Mouse (Mus musculus) cerebellum, adult 9-10 months (tissue): ENCODE data around the gene Ptprd.

Source experiments
- DNase-seq: peaks from one replicate; pipeline ENCODE4 v3.0.0; 2022

Gene Ptprd

GRCm38 (mm10) chr4:76846265-76846664 lies 1365.5 kb downstream of the Ptprd start:
- no peak for DNase-seq

- DNase-seq: no peak
Observed at GRCm38 (mm10) chr4:76839016-76839415, 1372.7 kb downstream of the Ptprd start.

GRCm38 (mm10) chr4:76812138-76812537 lies 1399.6 kb downstream of the Ptprd start:
- no peak for DNase-seq

GRCm38 (mm10) chr4:76802708-76803107 lies 1409.1 kb downstream of the Ptprd start:
- no peak for DNase-seq

- no peak for DNase-seq
Observed at GRCm38 (mm10) chr4:76798010-76799007, 1413.5 kb downstream of the Ptprd start.

- DNase-seq: no peak
Observed at GRCm38 (mm10) chr4:76785389-76785788, 1426.4 kb downstream of the Ptprd start.

- no peak for DNase-seq
Observed at GRCm38 (mm10) chr4:76779558-76780124, 1432.1 kb downstream of the Ptprd start.

- no peak for DNase-seq
Observed at GRCm38 (mm10) chr4:76766918-76767317, 1444.8 kb downstream of the Ptprd start.

- DNase-seq: no peak
Observed at GRCm38 (mm10) chr4:76766429-76766828, 1445.3 kb downstream of the Ptprd start.

GRCm38 (mm10) chr4:76750709-76751108 lies 1461.1 kb downstream of the Ptprd start:
- DNase-seq: no peak

GRCm38 (mm10) chr4:76735831-76736230 lies 1475.9 kb downstream of the Ptprd start:
- DNase-seq: no peak

- no peak for DNase-seq
Observed at GRCm38 (mm10) chr4:76675726-76676125, 1536.0 kb downstream of the Ptprd start.

GRCm38 (mm10) chr4:76673224-76673623 lies 1538.5 kb downstream of the Ptprd start:
- peak; percentile 44 for DNase-seq

- DNase-seq: no peak
Observed at GRCm38 (mm10) chr4:76672653-76673052, 1539.1 kb downstream of the Ptprd start.

- no peak for DNase-seq
Observed at GRCm38 (mm10) chr4:76661725-76662124, 1550.0 kb downstream of the Ptprd start.

- no peak for DNase-seq
Observed at GRCm38 (mm10) chr4:76660146-76660545, 1551.6 kb downstream of the Ptprd start.

- no peak for DNase-seq
Observed at GRCm38 (mm10) chr4:76656734-76657133, 1555.0 kb downstream of the Ptprd start.

GRCm38 (mm10) chr4:76652971-76653370 lies 1558.8 kb downstream of the Ptprd start:
- no peak for DNase-seq

GRCm38 (mm10) chr4:76621740-76622139 lies 1590.0 kb downstream of the Ptprd start:
- no peak for DNase-seq

GRCm38 (mm10) chr4:76616614-76617013 lies 1595.1 kb downstream of the Ptprd start:
- no peak for DNase-seq

GRCm38 (mm10) chr4:76608246-76608645 lies 1603.5 kb downstream of the Ptprd start:
- DNase-seq: no peak

- no peak for DNase-seq
Observed at GRCm38 (mm10) chr4:76606808-76607207, 1605.0 kb downstream of the Ptprd start.

- no peak for DNase-seq
Observed at GRCm38 (mm10) chr4:76590722-76591121, 1621.0 kb downstream of the Ptprd start.

- DNase-seq: no peak
Observed at GRCm38 (mm10) chr4:76583025-76583424, 1628.7 kb downstream of the Ptprd start.
